Mouse (Mus musculus): ENCODE data around the gene Rfng. TPM values are rescaled to one million over a fixed set of nuclear protein-coding genes. Genes with fewer than 3 reads are reported as not detected.
"Not testable (repeated sequence)": the region's sequence is repeated elsewhere in the genome, so short reads cannot be mapped to it uniquely, and the experiment has no call there.

Gene Rfng
- polyA plus RNA-seq, 1 experiment = 98.9 TPM

DNA sequence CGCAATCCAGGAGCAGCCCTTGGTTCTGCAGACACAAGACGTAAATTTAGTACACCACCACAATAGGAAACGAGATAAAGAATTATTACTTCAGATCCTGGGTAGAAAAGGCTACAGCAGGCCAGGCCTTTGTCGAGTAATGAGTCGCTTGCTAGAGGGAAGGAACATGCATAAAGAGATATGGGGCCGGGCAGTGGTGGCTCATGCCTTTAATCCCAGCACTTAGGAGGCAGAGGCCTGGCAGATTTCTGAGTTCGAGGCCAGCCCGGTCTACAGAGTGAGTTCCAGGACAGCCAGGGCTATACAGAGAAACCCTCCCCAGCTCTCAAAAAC is 12.6 kb upstream of the Rfng start:
- H3K4me3 ChIP-seq (ENCODE audit: insufficient read depth, low read length) = peak overlapping the region; percentile 93; the same call in 1 of the 2 replicates
- H3K27ac ChIP-seq (ENCODE audit: insufficient read depth, low read length) = 0 out of 2 replicates have a peak overlapping the region, but pooled peaks have one; percentile 11
- no peak for TF ChIP-seq CTCF (IDR thresholded peaks at IDR 0.05; ENCODE audit: extremely low read depth, insufficient read depth, low read length)
- no peak for TF ChIP-seq POLR2A (IDR thresholded peaks at IDR 0.05; ENCODE audit: extremely low read depth, insufficient read depth, low read length)
- peaks cover 2% of the 10 kb centered on the region; the same call in 1 of the 2 replicates for H3K4me1 ChIP-seq (ENCODE audit: control insufficient read depth, insufficient read depth, low read length)

GRCm38 (mm10) chr11:120795756-120796613 is 12.0 kb upstream of the Rfng start, which contains the start of gene Dus1l:
Dus1l (minus strand) TSS chr11:120796403.
- Histone ChIP-seq H3K4me3 (ENCODE audit: insufficient read depth, low read length) (peak within 1 kb of the TSS; percentile 93), H3K4me1 (ENCODE audit: control insufficient read depth, insufficient read depth, low read length) (peaks cover 2% of the 10 kb centered on the region; the same call in 1 of the 2 replicates), H3K27ac (ENCODE audit: insufficient read depth, low read length) (0 out of 2 replicates have a peak within 1 kb of the TSS, but pooled peaks have one; percentile 11)
- no peak for TF ChIP-seq CTCF (IDR thresholded peaks at IDR 0.05; ENCODE audit: extremely low read depth, insufficient read depth, low read length)
- TF ChIP-seq POLR2A (IDR thresholded peaks at IDR 0.05; ENCODE audit: extremely low read depth, insufficient read depth, low read length) = peak; percentile 67

- peaks cover 2% of the 10 kb centered on the region; the same call in 1 of the 2 replicates for H3K4me1 ChIP-seq (ENCODE audit: control insufficient read depth, insufficient read depth, low read length)
- H3K4me3 ChIP-seq (ENCODE audit: insufficient read depth, low read length) = no peak overlapping the region
- no peak overlapping the region for H3K27ac ChIP-seq (ENCODE audit: insufficient read depth, low read length)
- TF ChIP-seq POLR2A (IDR thresholded peaks at IDR 0.05; ENCODE audit: extremely low read depth, insufficient read depth, low read length) (no peak), CTCF (IDR thresholded peaks at IDR 0.05; ENCODE audit: extremely low read depth, insufficient read depth, low read length) (no peak)
These were observed 8.6 kb upstream of the Rfng start for GRCm38 (mm10) chr11:120792652-120793051.

DNA sequence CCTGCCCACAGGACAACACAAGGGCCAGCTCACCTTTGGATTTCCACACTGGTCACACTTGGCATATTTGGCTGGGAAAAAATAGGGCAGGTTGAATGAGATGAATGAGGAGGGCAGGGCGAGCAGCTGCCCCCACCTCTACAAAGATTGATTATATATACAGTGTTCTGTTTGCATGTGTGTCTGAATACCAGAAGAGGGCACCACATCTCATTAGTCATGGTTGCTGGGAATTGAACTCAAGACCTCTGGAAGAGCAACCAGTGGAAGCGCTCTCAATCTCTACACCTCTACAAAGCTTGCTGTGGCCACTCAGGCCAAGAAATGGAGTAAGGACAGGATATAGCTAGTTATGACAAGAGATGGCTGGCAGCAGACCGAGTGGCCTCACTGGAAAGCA is 5.8 kb upstream of the Rfng start:
- no peak for TF ChIP-seq POLR2A (IDR thresholded peaks at IDR 0.05; ENCODE audit: extremely low read depth, insufficient read depth, low read length)
- no peak for TF ChIP-seq CTCF (IDR thresholded peaks at IDR 0.05; ENCODE audit: extremely low read depth, insufficient read depth, low read length)
- Histone ChIP-seq H3K27ac (ENCODE audit: insufficient read depth, low read length) (no peak overlapping the region), H3K4me3 (ENCODE audit: insufficient read depth, low read length) (no peak overlapping the region), H3K4me1 (ENCODE audit: control insufficient read depth, insufficient read depth, low read length) (peaks cover 3% of the 10 kb centered on the region; the same call in 1 of the 2 replicates)

DNA sequence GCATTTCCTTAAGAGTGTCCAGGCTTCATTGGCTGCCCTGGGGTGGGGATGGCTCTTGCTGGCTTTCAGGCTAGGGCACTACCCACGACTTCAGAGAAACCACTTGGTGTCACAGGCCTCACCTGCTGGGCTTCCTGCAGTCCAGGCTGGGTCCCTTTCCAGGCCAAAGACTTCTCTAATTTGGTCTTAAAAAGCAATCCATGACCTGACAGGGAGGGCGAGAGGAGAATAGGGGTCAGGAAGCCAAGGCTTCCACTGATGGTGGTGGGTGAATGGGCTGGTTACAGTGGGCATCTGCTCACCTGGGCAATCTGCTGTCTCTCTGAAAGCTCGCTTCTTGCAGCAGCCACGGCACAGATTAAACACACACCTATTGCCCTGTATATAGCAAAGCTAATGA is 5.3 kb upstream of the Rfng start:
- TF ChIP-seq CTCF (IDR thresholded peaks at IDR 0.05; ENCODE audit: extremely low read depth, insufficient read depth, low read length) (no peak), POLR2A (IDR thresholded peaks at IDR 0.05; ENCODE audit: extremely low read depth, insufficient read depth, low read length) (no peak)
- H3K4me1 ChIP-seq (ENCODE audit: control insufficient read depth, insufficient read depth, low read length) = peaks cover 3% of the 10 kb centered on the region; the same call in 1 of the 2 replicates
- no peak overlapping the region for H3K4me3 ChIP-seq (ENCODE audit: insufficient read depth, low read length)
- H3K27ac ChIP-seq (ENCODE audit: insufficient read depth, low read length) = no peak overlapping the region

DNA sequence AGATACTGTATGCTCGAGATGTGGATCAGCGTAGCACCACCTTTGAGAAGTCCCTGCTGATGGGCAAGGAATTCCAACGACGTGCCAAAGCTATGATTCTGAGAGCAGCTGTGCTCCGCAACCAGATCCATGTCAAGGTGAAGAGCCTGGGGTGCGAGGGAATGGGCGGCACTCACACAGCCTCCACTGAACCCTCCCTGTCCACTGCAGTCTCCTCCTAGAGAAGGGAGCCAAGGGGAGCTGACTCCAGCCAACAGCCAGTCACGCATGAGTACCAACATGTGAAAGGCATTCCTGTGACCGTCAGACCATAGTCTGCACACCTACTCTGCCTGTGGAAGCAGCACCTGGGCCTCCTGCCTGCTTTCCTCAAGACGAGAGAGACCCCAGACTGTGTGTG is 4.5 kb upstream of the Rfng start:
- H3K4me3 ChIP-seq (ENCODE audit: insufficient read depth, low read length); H3K4me1 ChIP-seq (ENCODE audit: control insufficient read depth, insufficient read depth, low read length); H3K27ac ChIP-seq (ENCODE audit: insufficient read depth, low read length): not testable (repeated sequence)

- H3K4me1 ChIP-seq (ENCODE audit: control insufficient read depth, insufficient read depth, low read length) = peaks cover 3% of the 10 kb centered on the region; the same call in 1 of the 2 replicates
- TF ChIP-seq POLR2A (IDR thresholded peaks at IDR 0.05; ENCODE audit: extremely low read depth, insufficient read depth, low read length) (no peak), CTCF (IDR thresholded peaks at IDR 0.05; ENCODE audit: extremely low read depth, insufficient read depth, low read length) (no peak)
- peak overlapping the region; percentile 78 for H3K4me3 ChIP-seq (ENCODE audit: insufficient read depth, low read length)
- H3K27ac ChIP-seq (ENCODE audit: insufficient read depth, low read length) = no peak overlapping the region
These were observed 1.1 kb upstream of the Rfng start for GRCm38 (mm10) chr11:120785145-120785544.

- H3K4me3 ChIP-seq (ENCODE audit: insufficient read depth, low read length) = peak overlapping the region; percentile 78
- peaks cover 3% of the 10 kb centered on the region; the same call in 1 of the 2 replicates for H3K4me1 ChIP-seq (ENCODE audit: control insufficient read depth, insufficient read depth, low read length)
- peak overlapping the region; percentile 91 for H3K27ac ChIP-seq (ENCODE audit: insufficient read depth, low read length)
- no peak for TF ChIP-seq POLR2A (IDR thresholded peaks at IDR 0.05; ENCODE audit: extremely low read depth, insufficient read depth, low read length)
- TF ChIP-seq CTCF (IDR thresholded peaks at IDR 0.05; ENCODE audit: extremely low read depth, insufficient read depth, low read length) = no peak
These were observed 462 bp downstream of the Rfng start for GRCm38 (mm10) chr11:120783426-120784063.

DNA sequence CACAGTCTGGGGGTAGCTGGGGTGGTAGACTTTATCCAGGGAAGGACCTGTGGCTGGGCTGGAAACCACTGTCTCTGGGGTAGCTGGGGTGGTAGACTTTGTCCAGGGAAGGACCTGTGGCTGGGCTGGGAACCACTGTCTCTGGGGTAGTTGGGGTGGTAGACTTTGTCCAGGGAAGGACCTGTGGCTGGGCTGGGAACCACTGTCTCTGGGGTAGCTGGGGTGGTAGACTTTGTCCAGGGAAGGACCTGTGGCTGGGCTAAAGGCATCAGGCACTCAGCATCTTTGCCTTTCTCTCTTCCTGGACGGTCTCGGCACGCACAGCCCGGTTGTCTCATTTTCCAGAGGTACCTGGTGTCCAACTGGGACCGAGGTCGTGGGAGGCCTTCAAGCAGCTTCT is 2.6 kb downstream of the Rfng start:
- not testable (repeated sequence) for H3K4me1 ChIP-seq (ENCODE audit: control insufficient read depth, insufficient read depth, low read length); H3K27ac ChIP-seq (ENCODE audit: insufficient read depth, low read length); H3K4me3 ChIP-seq (ENCODE audit: insufficient read depth, low read length)

- Histone ChIP-seq H3K4me1 (ENCODE audit: control insufficient read depth, insufficient read depth, low read length) (no peaks in the 10 kb centered on the region; the same call in 1 of the 2 replicates), H3K27ac (ENCODE audit: insufficient read depth, low read length) (no peak overlapping the region), H3K4me3 (ENCODE audit: insufficient read depth, low read length) (no peak overlapping the region)
- TF ChIP-seq CTCF (IDR thresholded peaks at IDR 0.05; ENCODE audit: extremely low read depth, insufficient read depth, low read length) (no peak), POLR2A (IDR thresholded peaks at IDR 0.05; ENCODE audit: extremely low read depth, insufficient read depth, low read length) (no peak)
These were observed 4.1 kb downstream of the Rfng start for GRCm38 (mm10) chr11:120779876-120780275.
